Mouse (Mus musculus): ENCODE data around the gene Mpg.

DNA sequence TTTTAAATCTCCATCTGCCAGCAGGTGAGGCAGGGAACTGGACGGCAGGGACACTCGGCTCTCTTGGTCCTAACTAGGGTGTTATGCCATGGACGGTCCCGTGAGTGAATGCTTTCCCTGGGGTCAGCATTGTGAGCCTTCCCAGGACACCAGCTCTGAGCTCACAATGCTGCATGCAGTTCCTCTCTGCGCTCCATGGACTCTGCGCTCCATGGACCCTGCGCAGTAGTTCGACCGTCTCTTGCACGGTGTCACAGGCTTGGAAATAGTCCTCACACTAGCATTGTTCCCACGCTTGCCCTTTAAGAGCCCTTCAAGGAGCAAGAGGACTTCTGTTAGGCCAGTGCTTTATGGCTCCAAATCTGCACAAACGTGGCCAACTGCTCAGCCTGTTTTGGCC is 37.4 kb upstream of the Mpg start:
- TF ChIP-seq CTCF (IDR thresholded peaks at IDR 0.05; ENCODE audit: borderline replicate concordance, insufficient read depth, low read length), result no peak
- TF ChIP-seq POLR2A (IDR thresholded peaks at IDR 0.05; ENCODE audit: low read depth, low read length), result no peak

All from embryonic fibroblast, embryonic 13.5 days (primary cell).